Mouse (Mus musculus) liver (tissue): ENCODE measurements around the gene Hist3h2ba.

Experiments
- DNase-seq: peaks from one replicate; pipeline ENCODE4 v3.0.0-alpha.2; 2020; ENCODE audit warnings: mixed read lengths

Gene Hist3h2ba

DNA sequence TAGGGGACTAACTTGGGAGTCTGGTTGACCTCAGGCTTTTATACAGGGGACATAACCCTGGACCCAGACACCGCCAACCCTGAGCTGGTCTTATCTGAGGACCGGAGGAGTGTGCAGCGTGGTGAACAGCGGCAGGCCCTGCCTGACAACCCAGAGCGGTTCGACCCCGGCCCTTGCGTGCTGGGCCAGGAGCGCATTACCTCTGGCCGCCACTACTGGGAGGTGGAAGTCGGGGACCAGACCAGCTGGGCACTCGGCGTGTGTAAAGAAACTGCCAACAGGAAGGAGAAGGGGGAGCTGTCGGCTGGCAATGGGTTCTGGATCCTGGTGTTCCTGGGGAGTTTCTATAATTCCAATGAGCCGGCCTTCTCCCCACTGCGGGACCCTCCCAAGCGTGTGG, 41.4 kb downstream of the Hist3h2ba start:
- no peak for DNase-seq

- no peak for DNase-seq
These were observed 42.1 kb downstream of the Hist3h2ba start for GRCm38 (mm10) chr11:58990794-58991193.

DNA sequence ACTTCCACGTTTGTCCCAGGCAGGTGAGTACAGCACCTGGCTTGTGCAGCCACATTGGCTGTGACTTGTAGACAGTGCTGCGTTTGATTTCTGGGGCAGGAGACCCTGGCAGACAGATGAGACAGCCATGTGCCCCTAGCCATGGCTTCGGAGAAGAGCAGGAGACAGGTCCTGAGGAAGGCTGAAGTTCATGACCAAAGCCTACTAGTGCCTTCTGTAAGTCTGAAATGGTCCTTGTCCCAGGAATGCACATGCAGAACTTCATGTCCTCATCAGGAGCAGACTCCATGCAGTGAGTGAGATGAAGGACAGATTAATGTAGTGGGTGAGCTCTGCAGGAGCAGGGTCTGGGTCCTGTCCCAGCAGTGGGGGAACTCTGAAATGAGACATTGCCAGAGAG, 43.2 kb downstream of the Hist3h2ba start:
- DNase-seq: no peak

DNA sequence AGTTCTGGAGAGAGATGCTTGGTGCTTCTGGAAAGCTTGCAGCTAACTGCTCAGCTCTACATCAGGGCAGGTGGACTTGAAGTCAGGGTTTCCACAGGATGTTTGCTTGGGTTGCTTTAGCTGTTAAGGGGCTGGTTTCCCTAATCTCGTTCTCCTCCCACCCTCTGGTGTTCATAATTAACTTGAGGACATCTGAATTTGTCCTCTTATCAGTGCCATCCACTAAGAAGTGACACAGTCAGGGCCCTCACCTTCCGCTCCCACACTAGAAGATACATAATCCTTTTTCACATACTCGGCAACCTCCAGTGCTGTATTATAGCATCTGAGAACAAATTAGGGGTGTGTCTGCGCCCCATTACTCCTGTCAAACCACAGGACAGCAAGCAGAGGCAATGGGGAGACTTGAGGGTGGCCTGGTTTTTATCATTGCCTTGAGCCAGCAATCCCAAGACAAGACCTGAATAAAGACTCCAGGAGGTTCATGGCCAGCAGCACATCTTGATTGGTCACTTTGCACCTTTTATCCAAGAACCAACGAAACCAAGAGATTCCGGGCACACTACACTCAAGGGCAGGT, 44.5 kb downstream of the Hist3h2ba start:
- no peak for DNase-seq

- peak; percentile 86 for DNase-seq
These were observed 45.7 kb downstream of the Hist3h2ba start for GRCm38 (mm10) chr11:58994337-58994826.

GRCm38 (mm10) chr11:58995061-58995806, 46.5 kb downstream of the Hist3h2ba start:
- DNase-seq: no peak

DNA sequence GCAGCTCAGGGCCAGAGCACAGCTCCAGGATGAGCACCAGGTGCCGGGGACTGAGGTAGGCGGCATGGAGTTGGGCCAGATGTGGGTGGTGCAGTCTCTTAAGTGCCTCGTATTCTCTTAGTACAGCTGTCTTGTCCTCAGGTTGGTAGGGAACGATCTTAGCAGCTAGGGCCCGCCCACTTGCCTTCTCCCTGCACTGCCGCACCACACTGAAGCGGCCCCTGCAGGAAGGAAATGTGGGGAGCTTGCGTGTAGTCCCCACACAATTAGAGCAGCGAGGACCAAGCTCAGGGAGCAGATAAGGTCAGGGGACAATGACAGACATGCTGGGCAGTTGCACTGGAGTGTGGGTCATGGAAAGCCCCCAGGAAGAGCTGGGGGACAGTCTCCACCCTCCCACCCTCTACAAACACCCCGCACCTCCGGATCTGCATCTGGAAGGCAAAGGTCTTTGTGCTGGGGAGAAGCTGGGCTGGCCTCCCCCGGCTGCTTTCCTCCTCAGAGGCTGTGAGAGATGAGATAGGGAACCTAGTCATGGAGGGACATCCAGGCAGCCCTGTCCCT, 47.2 kb downstream of the Hist3h2ba start:
- DNase-seq: no peak

DNA sequence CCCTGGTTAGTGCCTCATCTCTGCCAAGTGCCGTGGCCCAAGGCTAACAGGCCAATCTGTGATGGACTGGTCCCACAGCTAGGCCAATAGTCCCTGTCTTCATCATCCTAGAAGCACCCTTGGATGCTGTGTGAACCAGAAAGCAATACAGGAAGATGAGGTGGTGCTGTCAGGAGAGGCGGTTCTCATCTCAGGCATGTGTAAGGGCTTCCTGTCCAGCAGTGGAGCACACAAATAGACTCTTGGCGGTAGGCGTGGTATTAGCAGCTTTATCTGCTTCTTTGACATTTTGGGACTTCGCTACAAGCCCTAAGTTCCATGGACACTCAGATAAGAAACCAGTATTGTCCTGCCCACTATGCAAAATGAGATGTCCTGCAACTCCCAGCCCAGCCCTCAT, 48.8 kb downstream of the Hist3h2ba start:
- no peak for DNase-seq
